Mouse (Mus musculus) thymus, adult 18-20 months (tissue): ENCODE results near the gene Rara.
A peak's percentile ranks its signal among the peaks of the same experiment; 100 is the strongest.
"Not testable (repeated sequence)": the region's sequence is repeated elsewhere in the genome, so short reads cannot be mapped to it uniquely, and the experiment has no call there.

ENCODE experiments used
- DNase-seq, 2 experiments: peaks; one replicate each; pipeline ENCODE4 v3.0.0; 2022; ENCODE audit warnings: mixed read lengths in 2 of 2

Gene Rara

DNA sequence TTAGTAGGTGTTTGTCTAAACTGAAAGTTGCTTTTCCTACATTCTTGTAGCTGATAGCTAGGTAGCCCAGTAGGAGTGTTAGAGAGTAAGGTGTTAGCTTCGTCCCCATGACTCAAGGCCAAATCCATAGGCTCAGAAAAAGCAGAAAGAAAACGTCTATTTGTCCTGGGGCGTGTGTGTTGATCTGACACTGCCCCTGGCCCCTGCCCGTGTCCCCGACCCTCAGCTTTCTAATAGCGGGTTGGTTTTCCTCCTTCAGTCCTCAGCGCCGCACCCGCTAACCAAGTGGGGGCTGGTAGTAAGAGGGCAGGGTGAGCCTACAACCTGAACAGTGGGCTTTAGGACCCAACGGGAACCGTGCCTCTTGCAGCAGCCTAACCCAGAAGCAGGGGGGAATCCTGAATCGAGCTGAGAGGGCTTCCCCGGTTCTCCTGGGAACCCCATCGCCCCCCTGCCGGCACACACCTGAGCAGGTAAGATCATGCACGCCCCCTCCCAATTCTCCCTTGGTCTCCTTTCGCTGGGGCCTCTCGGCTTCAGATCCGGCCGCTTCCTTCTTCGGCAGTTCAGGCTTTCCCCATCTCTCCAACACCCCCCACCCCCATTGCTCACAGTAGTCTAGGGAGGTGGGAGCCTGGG lies at the start of gene Rara:
Gene Rara (plus strand): TSS at position 381 of the 639 bp plus-strand sequence.
- no peak for DNase-seq

- no peak for DNase-seq
Observed at GRCm38 (mm10) chr11:98887703-98888102, 39.9 kb upstream of the Rara start.

DNA sequence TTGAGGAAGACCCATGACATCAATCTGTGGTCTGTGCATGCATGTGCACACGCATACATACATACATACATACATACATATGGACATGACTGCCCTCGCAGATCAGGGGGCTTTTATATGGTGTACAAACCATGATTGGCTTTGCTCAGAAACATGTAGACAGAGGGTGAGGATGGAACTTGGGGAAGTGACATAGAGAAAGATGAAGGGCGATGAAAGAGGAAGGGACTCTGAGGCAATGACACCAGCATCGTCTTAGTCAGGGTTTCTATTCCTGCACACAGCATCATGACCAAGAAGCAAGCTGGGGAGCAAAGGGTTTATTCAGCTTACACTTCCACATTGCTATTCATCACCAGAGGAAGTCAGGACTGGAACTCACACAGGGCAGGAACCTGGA lies 38.5 kb upstream of the Rara start:
- DNase-seq, result no peak

DNA sequence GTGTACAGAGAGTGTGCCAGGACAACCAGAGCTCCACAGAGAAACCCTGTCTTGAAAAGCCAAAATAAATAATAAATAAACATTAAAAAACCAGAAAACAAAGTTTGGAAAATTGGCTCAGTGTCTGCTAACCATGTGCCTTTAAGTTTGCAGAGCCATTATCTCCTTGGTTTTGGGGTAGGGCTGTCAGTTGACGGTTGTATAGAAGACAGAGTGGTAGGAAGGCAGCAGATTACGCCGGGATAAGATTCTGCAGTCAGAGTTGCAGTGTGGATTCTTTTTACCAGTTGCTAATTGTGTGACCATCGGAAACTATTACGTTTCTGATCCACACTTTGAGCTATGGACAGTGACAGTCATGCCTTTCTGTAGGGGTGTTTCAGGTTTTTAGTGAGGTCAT lies 37.6 kb upstream of the Rara start:
- DNase-seq, result no peak

GRCm38 (mm10) chr11:98892426-98892825 lies 35.2 kb upstream of the Rara start:
- no peak for DNase-seq

DNA sequence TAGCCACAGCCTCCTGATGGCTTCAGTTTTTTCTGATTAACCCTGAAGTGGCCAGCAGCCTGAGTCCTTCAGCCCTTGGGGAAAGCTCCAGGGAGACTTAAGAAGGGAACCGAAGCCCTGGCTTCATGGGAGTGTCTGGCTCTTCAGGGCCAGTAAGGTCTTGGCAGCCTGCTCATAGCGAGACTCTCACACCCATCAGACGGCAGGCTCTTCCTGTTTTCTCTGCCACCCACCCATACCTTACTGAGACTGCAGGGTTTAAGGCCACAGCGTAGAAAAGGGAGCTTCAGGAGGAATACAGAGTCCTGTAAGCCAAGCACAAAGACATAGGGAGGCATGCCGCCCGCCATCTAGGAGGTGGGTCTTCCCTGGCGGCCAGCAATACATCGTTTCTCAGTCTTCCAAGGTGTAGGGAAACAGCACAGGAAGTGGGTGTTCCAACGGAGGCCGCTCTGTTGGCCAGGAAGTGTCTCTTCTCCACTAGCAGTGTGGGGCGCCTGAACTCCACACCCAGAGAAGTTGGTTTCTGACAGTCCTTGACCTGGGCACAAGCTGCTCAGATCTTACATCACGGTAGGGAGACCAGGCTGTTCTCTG lies 27.0 kb upstream of the Rara start:
- peak in 1 of 2 experiments; percentile 36 for DNase-seq

- no peak for DNase-seq
Observed at GRCm38 (mm10) chr11:98902621-98903245, 24.9 kb upstream of the Rara start.

GRCm38 (mm10) chr11:98904577-98904976 lies 23.0 kb upstream of the Rara start:
- DNase-seq, result no peak

GRCm38 (mm10) chr11:98905033-98905432 lies 22.6 kb upstream of the Rara start:
- DNase-seq, result no peak

- no peak for DNase-seq
Observed at GRCm38 (mm10) chr11:98905583-98905982, 22.0 kb upstream of the Rara start.

DNA sequence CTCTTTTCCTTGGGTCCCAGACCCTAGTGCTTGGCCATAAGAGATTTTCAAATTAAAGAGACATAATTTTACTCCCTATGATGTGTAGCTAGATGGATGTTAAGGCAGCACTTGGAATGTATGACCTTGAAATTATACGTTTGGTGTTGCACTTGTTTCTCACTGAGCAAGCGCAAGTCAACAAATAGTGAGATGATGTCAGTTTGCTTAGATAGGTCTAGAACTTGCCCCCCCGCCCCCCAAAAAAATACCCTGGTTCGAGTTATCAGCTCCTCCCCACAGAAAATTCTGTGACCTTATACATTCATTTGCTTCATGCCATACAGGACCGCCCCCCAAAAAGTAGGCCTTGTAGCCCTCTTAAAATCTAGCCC lies 20.6 kb upstream of the Rara start:
- no peak for DNase-seq

DNA sequence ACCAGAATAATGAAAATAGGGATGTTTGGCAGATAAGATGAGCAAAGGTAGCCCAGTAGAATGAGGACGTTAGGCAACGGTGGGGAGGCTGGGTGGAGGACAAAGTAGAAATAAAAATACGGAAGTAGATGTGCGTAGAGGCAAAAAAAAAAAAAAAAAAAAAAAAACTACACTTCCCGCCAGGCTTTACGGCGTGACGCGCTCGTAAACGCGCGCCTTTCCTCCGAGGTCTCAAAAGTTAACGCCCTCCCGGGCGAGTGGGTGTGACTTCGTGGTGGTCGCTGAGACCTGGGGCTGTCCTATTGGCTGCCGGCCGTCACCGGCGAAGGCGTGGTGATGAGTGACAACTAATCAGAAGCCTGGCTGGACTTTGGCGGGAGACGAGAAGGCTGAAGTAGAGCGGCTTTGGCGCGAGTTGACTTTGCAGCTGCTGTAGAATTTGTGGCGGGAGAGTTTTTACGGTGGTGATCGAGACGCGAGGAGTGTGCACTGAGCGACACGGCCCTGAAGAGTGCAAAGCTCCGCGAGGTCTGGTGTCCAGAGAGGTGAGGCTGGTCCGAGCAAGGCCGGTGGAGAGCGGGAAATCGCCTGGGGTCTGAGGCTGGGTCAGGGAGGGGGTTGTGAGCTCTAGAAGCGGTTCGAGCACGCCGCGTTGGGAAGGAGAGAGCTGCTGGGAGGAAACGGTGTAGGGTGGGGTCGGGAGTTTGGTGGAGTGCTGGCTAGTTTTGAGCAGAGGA lies 20.0 kb upstream of the Rara start, which contains the start of gene Cdc6:
Gene Cdc6 (plus strand): TSS at position 365 of the 737 bp plus-strand sequence.
- DNase-seq, result peak; percentile 94 to 97

DNA sequence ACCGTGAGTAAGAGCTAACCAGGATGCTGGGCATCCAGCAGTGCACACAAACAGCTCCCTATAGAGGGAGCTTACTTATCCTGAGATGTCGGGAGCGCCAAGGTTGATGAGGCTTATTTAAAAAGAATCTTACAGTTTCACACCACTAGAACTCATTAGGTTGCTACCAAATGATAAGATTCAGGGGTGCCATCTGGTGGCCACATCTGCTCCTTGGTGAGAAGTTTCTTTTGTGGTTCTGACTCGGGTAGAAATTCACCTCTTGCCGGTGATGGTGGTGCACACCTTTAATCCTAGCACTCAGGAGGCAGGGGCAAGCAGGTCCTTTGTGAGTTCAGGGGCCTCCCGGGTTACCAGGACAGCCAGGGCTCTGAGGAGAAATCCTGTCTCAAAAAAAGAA lies 18.0 kb upstream of the Rara start:
- peak; percentile 41 to 66 for DNase-seq

GRCm38 (mm10) chr11:98910415-98910814 lies 17.2 kb upstream of the Rara start:
- DNase-seq, result no peak

GRCm38 (mm10) chr11:98911498-98911897 lies 16.1 kb upstream of the Rara start:
- no peak for DNase-seq

- no peak for DNase-seq
Observed at GRCm38 (mm10) chr11:98914196-98914595, 13.4 kb upstream of the Rara start.

- not testable (repeated sequence) for DNase-seq
Observed at GRCm38 (mm10) chr11:98916376-98916775, 11.2 kb upstream of the Rara start.

GRCm38 (mm10) chr11:98917428-98918005 lies 10.1 kb upstream of the Rara start:
- no peak for DNase-seq

- no peak for DNase-seq
Observed at GRCm38 (mm10) chr11:98918231-98918630, 9.4 kb upstream of the Rara start.

GRCm38 (mm10) chr11:98919009-98919408 lies 8.6 kb upstream of the Rara start:
- no peak for DNase-seq

DNA sequence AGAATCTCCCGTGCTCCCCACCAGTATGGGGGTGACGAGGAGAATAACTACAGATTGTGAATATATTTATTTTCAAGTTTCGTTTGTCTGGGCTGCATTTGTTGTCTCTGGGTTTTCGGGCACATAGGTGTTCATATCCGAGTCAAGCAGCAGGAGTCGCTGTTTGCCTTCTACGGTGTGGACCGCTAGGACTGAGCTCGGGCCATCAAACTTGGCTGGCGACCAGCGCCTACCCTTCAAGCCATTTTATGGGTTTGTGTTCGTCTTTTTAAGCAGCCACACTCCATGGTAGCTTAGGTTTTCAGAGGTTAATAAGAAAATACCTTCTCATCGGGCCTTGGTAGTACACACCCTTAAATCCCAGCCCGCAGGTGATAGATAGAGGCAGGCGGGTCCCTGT lies 5.8 kb upstream of the Rara start:
- not testable (repeated sequence) for DNase-seq

- DNase-seq, result not testable (repeated sequence)
Observed at GRCm38 (mm10) chr11:98922307-98922706, 5.3 kb upstream of the Rara start.
